Mouse (Mus musculus) brain, embryonic 14.5 days (tissue): ENCODE measurements around the gene Akap1.

ENCODE experiments used
- CTCF ChIP-seq: fragments of 200-500 bp; IDR thresholded peaks from 2 replicates; pipeline ENCODE4 v1.5.1; 2012; ENCODE audit warnings: inconsistent platforms, mild to moderate bottlenecking, moderate library complexity, borderline replicate concordance; ENCODE audit not compliant: insufficient read depth, insufficient read length; ENCODE audit errors: extremely low read depth
- POLR2A ChIP-seq: fragments of 200-500 bp; IDR thresholded peaks from 2 replicates; pipeline ENCODE4 v1.6.1; 2012; ENCODE audit warnings: mild to moderate bottlenecking, inconsistent platforms, borderline replicate concordance; ENCODE audit not compliant: poor library complexity, insufficient read depth, insufficient read length, severe bottlenecking; ENCODE audit errors: extremely low read depth

GRCm38 (mm10) chr11:88840724-88841350 lies 23.5 kb downstream of the Akap1 start:
- TF ChIP-seq POLR2A: no peak
- no peak for TF ChIP-seq CTCF
